Mouse (Mus musculus): ENCODE measurements around the gene Timmdc1.

Gene Timmdc1

DNA sequence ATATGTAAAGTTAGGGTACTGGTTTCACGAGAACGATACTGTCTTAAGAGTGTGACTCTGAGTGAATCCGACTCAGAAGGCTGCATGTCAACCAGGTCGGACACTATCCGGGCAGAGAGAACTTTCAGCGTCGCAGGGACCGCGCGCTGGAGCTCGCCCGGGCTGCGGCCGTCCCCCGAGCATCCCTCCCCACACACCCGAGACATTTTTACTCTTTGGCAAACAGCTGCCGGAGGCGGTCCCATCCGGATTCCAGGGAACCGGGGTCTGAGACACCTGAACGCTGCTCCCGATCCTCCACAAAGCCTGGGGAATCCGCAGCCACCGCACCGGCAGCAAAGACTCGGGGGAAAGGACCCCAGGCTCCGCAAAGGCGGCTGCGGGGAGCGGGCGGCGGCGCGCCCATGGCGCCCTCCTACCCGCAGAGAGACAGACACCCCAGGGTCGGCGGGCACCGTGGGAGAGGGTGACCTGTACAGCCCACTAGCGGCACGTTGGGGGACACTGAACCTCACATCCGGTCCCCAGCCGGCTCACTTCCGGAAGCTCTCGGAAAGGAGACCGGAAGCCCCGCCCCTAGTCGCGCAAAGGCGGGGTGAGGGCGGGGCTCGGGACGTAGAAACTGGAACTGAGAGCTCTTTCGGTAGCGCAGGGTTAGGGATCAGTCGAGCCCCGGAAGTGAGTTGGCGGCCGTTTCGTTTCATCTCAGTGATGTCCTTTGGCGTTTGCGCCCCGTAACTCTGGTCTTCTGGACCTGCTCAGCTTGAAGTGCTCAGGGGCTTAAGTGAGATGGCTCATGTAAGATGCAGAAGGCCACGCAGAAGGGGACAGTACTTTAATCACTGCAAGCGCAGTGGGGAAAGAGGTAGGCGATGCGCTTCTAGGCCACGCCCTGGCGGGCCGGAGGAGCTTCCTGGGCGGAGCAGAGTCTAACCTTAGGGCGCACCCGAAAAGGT is at the start of gene Timmdc1:
TSS of gene Timmdc1 (minus strand) at position 535 of the 956 bp plus-strand sequence.
- DNase-seq (ENCODE audit: low read depth): peak; percentile 95

GRCm38 (mm10) chr16:38571481-38571880 is 49.0 kb upstream of the Timmdc1 start:
- DNase-seq (ENCODE audit: low read depth): no peak

DNA sequence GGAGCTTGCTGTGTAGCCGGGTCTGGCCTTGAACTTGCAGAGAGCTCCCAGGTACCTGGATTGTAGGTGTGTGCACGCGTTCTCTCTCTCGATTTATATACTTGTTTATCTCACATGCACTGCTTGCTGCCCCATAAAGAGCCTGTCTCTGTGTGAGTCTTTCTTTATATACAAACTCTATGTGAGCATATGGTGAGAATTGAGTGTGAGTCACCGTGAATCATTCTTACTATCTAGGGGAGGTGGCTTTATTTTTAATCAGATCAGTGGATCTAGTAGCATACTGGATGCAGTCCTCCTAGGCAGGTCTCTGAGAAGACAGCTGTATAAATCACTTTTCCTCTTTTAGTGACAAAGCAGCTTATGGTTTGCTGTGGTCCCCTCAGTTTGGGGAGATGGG is 45.7 kb upstream of the Timmdc1 start:
- DNase-seq (ENCODE audit: low read depth): no peak

DNA sequence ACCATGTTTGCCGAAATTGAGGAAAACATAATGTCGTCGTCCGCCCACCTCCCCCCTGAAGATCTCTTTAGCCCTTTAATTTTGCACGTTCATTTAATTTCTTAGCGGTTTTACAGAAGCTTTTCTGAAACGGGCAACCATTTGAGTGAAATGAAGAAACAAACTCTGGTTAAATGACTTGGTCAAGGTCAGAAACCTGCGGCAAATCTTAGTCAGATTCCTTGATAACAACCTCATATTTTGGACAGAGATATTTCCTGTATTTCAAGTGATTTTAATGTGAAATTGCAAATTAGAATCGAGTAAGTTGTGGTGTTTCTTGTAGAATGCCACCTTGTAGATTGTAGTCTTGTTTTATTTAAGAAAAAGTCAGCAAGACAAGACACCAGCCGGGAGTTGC is 41.1 kb upstream of the Timmdc1 start:
- no peak for DNase-seq (ENCODE audit: low read depth)

DNA sequence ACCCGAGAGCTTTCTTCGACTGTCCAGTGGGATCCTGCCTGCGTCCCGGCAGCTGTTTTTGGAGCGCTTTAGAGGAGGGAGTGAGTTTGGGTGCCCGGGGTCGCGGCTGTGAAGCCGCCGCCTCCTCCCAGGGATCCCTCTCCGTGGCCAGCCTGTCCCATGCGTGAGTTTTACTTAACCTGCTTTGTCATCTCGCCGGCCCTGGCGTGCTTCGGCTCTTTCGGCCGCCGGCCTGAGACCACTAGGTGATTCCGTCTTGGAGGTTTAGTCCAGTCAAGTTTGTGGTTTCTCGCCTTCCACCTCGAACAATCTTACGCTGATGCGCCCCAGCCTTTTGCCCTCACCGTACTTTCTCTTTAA is 40.5 kb upstream of the Timmdc1 start:
- peak; percentile 20 for DNase-seq (ENCODE audit: low read depth)

DNA sequence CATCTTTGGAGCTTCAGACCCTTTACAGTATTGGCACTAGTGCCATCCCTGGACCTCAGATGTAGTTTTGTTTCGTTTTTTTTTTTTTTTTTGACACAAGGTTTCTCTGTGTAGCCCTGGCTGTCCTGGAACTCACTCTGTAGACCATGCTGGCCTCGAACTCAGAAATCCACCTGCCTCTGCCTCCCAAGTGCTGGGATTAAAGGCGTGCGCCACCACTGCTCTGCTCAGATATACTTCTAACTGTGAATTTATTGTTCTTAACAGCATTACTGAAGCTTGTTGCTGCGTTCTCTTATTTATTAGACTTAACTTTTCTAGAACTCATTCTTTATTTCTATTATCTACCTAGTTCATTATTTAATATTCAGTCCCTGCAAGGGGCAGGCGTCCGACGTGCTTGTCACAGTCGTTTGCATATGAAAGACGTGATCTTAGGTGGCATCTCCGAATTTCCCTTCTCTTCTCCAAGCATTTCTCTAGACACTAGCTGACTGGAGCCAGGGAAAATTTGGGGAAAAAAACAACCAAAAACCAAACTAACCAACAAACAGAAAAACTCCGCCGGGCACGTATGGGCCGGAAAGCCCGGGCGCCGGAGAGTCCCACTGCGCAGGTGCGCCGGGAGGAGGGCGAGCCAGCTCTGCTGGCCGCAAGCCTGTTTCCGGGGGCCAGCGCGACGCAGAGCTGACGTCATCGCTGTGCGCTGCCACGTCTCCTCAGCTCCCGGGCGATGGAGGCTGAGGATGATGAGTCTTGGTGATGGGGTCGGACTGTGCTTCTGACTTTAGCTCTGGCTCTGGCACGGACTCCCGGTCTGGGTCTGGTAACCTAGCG is 39.9 kb upstream of the Timmdc1 start:
- DNase-seq (ENCODE audit: low read depth): peak; percentile 90

DNA sequence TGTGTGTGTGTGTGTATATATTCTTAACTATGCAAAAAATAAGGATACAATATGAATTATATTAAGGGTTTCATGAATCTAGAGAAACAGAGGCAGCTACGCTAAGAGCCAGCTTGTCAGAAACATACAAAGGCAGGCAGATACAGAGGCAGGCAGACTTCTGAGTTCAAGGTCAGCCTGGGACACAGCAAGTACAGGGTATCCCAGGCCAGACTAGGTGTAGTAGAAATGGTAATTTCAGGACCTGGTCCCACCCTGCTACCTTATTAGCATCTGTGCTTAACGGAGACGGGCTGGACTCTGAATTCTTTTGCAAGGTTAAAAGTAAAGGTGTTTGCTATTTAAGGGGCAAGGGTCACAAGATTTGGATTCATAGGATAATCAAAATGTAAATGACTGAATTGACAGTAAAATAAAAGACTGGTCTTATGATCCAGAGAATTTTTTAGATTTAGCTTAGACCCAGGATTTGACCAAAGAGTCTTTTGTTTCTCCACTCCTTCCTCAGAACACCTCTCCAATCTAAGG is 35.8 kb upstream of the Timmdc1 start, which contains the start of gene Tmem39a:
TSS of gene Tmem39a (plus strand) at position 478 of the 528 bp plus-strand sequence.
- DNase-seq (ENCODE audit: low read depth): no peak

- no peak for DNase-seq (ENCODE audit: low read depth)
Observed at GRCm38 (mm10) chr16:38555988-38556387, 33.5 kb upstream of the Timmdc1 start.

- peak; percentile 54 for DNase-seq (ENCODE audit: low read depth)
Observed at GRCm38 (mm10) chr16:38549479-38550396, 27.3 kb upstream of the Timmdc1 start, which contains the start of gene Poglut1. Gene Poglut1, minus strand, starts transcription at chr16:38550258.

GRCm38 (mm10) chr16:38548000-38548399 is 25.5 kb upstream of the Timmdc1 start:
- no peak for DNase-seq (ENCODE audit: low read depth)

DNA sequence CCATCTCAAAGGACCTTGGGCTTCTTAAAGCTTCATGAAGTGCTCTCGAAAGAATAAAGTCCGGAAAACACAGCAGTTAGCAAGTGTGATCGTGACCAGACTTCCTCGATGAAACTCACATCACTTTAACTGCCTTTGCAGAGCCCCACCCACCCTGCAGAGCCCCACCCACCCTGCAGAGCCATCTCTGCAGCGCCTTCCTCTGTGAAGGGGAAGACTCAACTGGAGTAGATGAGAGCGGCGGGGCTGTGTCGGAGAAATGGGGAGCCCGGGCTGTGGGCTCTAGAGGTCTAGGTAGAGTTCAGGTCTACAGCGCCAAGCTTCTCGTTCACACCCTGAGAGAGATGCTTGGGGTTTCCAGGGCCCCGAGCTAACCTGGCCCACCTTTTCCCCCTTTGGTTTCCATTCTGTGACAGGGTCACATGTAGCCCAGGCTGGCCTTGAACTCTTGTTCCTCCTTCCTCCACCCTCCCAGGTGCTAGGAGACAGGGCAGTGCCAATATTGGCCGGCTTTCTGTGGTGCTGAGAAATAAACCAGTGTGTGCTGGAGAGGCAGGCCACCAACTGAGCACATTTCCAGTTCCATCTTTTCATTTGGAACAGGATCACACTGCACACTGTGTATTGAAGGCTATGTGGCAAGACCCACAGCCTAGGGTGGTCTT is 16.4 kb upstream of the Timmdc1 start:
- peak; percentile 31 for DNase-seq (ENCODE audit: low read depth)

DNA sequence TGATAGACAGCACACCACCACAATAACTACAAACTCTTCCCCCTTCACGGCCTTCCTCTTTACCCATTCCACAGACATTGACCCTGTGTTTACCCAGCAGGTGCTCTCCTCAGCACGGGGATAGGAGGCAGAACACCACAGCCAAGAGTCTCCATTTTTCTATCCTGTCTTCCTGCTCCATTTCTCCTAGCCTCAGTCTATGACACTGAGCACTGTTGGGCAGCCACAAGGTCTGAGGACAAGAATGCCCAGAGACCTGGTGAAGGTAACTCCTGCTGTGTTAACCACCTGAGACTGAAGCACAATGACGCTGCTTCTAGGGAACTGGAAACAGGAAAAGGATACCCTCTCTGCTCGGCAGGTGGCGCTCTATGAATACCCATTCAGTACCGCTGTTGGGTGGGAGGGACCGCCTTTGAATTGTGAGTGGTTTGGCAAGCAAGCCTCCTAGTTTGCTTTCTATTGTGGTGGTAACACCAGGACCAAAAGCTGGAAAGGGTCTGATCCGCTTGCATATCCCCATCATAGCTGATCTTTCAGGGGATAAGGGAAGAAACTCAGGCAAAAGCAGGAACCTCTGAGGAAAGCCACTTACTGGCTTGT is 14.2 kb upstream of the Timmdc1 start:
- peak; percentile 76 for DNase-seq (ENCODE audit: low read depth)

DNA sequence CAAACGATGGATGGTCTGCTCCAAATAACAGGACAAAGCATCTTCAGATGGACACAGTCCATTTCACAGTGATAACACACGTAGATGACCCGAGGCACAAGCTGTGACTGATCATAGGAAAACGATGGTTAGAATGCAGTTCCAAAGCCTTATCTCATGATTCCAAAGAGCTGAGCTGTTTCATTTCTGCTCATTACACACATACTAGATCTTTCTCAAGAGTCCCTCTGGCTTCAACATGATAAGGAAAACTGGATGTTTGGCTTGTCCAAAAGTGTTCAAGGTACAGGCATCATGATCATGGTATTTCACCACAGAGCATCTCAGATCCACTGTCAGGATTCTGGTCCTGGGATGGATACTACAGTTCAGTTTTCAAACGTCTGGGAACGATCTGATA is 3.8 kb upstream of the Timmdc1 start:
- peak; percentile 72 for DNase-seq (ENCODE audit: low read depth)

- DNase-seq (ENCODE audit: low read depth): peak; percentile 32
Observed at GRCm38 (mm10) chr16:38521211-38521987, 1.1 kb downstream of the Timmdc1 start.

DNA sequence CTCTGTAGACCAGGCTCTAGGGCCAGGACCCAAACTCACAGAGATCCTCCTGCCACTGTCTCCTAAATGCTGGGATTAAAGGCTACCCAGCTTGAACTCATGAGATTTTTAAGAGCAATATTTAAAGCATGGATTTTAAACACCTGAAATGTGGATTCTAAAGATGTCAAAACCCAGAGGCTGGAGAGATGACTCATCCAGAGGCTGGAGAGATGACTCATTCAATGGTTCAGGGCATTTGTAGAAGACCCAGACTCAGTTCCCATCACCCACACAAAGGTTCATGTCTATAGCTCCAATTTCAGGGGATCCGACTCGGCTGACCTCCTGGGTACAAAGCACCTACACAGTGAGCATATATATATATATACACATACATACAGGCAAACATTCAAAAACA is 3.3 kb downstream of the Timmdc1 start:
- no peak for DNase-seq (ENCODE audit: low read depth)

DNA sequence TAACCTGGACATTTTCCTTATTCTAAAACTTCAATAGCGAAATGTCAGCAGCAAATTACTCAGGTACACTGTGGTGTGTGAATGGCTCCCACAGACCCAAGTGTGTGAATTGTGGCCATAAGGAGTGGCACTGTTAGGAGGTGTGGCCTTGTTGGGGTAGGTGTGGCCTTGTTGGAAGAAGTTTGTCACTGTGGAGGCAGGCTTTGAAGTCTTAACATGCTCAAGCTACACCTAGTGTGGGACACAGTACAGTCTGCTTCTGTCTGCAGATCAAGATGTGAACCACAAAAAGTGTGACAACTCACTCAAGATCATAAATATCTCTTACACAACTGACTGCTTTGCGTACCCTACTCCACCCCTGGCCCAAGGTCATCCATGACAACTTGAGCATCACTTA is 11.6 kb downstream of the Timmdc1 start:
- no peak for DNase-seq (ENCODE audit: low read depth)

- DNase-seq (ENCODE audit: low read depth): no peak
Observed at GRCm38 (mm10) chr16:38506041-38506634, 16.3 kb downstream of the Timmdc1 start.

- no peak for DNase-seq (ENCODE audit: low read depth)
Observed at GRCm38 (mm10) chr16:38503528-38503927, 18.9 kb downstream of the Timmdc1 start.

GRCm38 (mm10) chr16:38502469-38502868 is 20.0 kb downstream of the Timmdc1 start:
- no peak for DNase-seq (ENCODE audit: low read depth)

Measured in c-Kit-positive CD71-positive TER-119-negative erythroid progenitor cells, embryonic 14.5 days (primary cell).